Mouse (Mus musculus): Measurements from ENCODE around the gene Gmpr. TPM values are rescaled to one million over a fixed set of nuclear protein-coding genes. Genes with fewer than 3 reads are reported as not detected.
"Not testable (repeated sequence)": the region's sequence is repeated elsewhere in the genome, so short reads cannot be mapped to it uniquely, and the experiment has no call there.

Gmpr gene
- total RNA-seq (2022): 10 to 100 TPM; 19.0 to 42.8 (median 24.0) TPM

DNA sequence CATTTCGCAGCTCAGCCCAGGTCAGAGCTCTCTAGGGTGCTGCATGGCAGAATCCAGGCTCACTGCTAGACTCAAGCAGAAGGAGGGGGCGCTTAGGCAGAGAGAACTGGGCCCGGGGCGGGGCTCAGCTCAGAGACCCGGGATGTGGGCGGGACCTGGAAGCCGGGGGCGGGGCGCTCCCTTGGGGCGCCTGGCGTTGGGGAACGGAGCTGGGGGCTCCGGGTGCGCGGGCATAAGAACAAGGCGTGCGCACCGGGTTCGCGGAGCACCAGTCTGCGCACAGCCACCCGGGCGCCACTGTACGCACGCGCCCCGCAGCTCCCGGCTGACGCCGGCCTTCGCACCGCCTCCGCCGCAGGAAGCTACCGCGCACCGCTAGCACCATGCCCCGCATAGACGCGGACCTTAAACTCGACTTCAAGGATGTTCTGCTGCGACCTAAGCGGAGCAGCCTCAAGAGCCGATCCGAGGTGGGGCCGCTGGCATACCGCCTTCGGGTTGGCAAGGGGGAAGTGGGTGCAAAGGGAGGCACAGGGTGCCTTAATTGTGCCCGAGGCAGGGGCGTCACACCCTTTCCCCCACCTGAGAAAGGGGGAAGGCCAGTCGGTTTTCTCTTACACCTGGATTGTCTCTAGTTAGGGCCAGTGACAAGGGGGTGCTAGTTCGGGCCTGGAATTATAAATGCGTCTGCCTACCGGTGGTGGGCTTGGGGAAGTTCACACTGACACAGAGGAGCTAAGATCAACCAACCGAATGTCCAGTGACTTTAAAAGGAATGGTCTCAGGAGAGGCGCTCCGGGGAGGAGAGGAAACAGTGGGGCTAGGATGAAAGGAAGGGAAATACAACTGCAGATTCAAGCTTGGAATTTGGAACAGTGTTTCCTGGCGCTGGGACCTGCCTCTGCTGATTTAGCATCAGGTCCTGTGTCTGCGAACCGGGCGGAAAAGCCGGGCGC is at the start of gene Gmpr:
TSS of gene Gmpr (plus strand) at position 171 of the 956 bp plus-strand sequence.
- DNase-seq: peak; percentile 63

DNA sequence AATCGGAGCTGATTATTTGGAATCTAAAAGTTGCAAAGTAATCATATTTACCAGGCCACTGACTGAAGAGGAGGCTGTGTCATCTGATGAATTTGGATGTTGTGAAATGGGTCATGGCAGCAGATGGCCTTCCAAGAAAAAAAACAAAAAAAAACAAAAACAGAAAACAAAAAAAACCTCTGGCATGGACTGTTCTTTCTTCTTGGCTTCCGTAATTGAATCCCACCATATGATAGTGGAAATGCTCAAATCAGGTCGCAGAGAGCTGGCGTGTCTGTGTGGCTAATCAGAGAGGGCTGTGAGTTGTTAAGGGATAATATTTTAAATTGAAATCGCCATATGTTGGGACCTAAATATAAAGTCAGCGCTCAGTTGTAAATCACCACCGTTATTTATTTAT is 49.8 kb upstream of the Gmpr start:
- no peak for DNase-seq

DNA sequence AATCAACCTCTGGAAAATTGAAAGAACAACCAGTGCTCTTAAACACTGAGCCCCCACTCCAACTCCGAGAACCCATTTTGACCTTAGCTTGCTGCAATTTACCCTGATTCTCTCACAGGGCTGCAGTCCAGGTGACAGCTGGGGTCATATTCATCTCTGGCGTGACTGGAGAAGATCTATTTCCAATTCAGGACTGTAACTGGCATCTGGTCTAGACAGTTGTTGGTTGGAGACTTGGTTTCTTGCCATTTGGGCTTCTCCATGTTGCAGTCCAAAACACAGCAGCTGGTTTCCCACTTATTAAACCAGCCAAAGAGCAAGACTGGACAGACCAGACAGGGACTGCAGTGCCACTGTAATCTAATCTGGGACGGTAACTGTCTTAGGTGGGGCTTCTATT is 47.1 kb upstream of the Gmpr start:
- DNase-seq: no peak

DNA sequence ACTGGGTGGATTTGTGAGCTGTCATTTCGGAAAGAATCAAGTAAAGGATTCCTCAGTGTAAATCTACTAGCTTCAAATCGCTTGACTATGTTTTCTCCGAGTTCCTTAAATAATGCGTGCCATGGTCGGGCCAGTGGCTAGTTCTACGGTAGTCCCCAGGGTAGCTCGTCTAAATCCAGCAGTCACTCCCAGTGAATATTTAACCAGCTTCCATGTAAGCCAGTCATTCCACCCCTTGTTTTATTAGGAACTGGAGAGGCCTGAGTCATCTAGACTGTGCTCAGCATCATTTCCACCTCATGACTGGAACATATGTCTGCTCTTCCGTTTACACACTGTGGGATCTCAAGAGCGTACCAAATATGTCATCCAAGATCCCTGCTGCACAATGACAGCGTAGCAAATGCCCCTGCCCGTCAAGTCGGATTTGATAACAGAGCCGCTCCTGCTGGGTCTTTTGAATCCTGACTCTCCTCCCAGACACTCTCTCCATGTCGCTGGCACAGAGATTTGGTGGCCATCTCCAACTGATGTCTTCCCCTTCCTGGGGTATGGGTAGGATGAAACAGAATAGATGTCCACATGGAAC is 45.8 kb upstream of the Gmpr start:
- no peak for DNase-seq

DNA sequence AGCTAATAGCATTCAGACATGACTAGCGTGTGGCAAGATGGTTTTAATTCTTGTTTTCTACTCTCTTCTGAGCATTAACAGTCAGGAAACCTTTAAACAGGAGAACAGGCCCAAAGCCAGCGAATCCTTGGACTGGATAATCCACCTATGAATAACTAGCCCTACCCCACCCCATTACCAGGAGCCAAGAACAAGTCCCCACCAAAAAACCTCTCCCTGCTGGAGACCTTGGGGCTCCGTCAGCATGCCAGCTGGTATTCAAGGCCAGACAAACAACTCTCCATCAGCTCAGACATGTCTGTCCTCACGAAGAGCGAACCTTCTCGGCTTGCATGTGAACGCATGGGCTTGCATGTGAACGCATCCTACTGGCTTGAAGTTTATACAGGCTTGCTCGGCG is 41.6 kb upstream of the Gmpr start:
- no peak for DNase-seq

DNA sequence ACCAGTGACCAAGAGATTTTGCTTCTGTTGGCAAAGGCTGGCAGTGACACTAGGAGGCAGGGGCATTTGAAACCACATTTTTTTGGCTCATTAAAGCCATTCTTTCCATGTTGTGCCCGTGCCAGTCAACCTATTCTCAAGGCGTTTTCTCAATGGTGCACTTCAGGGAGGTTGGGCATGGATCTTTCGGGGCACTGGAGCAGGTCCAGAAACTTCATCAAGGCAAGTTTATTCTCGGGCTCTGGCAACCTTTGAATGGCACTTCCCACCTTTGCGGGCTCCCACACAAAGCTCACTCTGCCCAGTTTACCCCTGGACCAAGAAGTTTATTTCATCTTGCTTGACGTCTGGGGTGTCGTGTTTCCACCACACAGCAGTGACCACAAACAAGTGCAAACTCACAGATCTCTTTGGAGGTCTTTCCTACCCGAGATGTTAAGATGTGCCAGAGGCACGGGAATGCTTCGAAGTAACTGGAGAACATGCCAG is 41.2 kb upstream of the Gmpr start:
- DNase-seq: no peak

DNA sequence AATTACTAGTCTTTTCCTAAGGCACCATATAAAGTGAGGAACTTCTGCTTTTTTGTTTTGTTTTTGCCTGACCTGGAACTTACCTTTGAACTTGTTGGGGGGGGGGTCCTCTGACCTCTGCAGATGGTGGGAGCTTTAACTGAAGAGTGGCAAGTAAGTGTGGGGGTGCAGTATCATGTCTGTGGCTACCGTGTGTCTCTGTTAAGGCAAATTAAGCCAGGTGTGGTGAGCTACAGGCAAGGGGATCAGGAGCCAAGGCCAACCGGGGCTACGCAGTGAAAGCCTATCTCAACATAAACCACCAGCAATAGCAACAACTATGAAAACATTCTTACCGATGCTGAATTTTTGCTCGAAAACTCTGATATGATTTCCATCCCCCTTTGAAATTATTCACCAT is 38.5 kb upstream of the Gmpr start:
- no peak for DNase-seq

DNA sequence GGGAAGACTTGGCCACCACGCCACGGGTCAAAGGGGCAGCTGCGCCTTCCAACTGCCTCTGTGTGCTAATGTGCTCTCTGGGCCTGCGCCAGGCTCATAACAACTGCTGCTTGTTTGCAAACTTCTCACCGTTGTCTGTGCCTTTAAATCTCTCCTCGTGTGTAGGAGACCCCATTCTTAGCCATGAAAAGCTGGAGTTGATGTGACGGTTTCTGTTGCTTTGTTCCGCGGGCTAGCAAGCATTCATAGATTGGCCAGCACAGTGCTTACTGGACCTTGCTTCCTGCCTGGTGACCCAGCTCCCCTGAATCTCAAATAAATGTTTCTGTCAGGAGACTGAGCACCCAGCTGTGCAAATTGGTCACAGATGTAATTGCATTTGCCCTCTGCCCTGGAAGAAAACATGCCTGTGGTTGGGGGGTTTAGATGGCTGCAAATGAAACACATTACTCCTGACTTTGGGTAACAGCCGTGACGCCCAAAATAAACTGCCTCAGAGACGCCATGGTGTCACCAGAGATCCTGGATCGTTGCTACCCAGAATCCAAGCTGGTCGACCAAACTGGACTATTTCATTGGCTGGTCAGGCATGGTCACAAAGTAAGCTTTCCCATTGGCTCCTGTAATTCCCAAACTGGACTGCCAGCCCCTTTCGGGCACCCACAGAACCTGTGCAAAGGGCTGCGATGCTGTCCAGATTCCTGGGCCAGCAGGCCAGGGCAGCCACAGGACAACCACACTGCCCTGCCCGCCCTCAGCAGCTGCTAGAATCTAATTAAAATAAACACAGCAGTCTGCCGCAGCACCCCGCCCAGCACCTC is 37.6 kb upstream of the Gmpr start:
- DNase-seq: no peak

DNA sequence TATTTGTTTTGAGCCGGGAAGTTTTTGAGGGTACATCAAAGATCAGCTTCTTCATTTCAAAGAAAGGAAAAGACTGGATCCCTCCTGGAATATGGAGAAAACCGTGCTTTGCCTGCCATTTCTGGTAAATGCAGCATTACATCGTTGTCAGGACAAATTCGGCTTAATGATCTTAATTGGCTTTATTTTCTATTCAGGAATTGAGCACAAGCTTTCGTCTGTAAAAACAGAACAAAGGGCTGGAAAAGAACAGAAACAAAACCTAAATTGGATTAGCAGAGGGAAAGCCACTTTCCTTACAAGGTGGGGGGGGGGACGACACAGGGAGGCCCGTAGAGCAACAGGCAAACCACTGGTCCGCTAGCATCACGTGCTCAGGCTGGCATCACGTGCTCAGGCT is 33.9 kb upstream of the Gmpr start:
- DNase-seq: no peak

DNA sequence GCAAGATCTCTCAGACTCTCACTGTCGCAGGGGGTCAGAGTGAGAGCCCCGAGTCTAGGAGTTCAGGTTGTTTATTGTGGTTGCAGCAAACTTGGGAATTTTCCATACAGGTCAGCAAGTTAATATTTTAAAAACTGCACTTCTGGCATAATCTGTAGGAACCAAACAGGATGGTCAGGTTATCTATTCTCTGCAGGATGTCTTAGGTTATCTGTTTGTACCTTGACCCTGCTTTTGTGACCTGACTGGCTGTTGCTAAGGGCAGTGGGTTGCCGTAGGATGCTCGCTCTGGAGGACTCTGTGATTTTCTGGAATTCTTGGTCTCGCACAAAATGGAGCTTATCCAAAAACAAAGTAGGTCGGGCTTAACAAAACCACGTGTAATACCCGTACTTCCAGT is 31.9 kb upstream of the Gmpr start:
- no peak for DNase-seq

DNA sequence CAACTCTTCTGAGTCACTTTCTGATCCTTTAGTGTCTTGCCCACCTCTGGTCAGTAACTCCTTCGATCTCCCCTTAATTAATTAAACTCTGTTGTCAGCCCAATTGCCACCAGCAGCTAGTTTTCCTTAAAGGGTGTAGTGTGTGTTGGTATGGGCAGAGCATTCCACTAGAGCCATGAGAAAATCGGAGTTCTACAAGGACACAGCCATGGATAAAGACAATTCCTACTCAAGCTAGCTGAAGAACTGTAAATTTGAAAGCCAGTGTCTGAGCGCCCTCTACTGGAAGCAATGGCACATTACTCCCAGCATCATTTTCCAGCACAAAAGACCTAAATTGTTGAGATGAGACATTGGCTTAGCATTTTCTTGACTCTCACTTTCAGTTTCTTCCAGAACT is 30.1 kb upstream of the Gmpr start:
- DNase-seq: peak; percentile 56

DNA sequence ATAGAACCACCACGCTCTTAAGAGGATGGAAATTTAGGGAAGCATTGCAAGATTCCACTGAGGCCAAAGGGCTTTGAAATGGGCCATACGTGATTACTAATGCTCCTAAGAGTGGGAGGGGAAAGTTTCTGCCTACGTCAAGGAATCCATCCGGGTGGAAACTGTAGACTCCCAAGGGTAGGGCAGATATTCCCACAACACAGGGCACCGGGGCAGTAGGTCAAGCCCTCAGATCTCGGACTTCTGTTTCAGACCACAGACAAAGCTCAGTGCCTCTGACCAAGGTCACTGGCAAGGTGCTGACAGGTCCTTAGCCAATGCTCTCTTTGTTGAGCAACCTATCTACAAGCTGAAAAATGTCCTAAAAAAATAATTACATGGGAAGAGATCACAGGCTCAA is 27.3 kb upstream of the Gmpr start:
- no peak for DNase-seq

DNA sequence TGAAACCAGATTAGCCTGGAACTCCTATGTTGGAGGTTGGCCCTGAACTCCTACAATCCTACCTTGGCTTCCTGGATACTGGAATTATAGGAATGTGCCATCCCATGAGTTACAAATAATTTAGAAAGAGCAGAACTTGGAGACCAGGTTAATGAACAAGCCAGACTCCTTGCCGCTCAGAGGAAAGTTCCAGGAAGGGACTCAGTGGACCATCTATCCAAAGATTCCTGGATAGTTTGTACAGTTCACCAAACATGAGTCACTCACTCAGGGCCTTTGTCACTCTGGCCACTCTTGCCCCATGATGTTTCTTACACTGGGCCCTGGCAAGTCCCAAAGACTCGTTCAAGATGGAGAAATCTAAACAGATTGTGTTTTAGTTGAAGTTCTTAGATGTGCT is 24.0 kb upstream of the Gmpr start:
- DNase-seq: no peak

DNA sequence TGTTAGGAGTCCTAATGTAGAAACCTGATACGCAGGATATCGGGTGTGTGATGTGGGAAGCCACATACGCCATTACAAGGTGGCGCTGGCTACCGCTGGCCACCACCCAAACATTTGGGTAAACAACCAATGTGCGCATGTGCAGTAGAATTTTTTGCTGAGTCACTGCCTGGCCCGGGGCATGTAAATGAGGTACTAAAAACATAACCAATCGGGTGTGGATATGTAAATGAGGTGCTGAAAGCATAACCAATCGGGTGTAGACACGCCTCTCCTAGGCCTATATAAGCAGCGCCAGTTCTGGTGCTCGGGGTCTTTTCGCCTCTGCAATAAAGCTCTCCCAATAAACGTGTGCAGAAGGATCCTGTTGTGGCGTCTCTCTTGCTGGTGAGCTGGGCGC is 23.3 kb upstream of the Gmpr start:
- DNase-seq: not testable (repeated sequence)

DNA sequence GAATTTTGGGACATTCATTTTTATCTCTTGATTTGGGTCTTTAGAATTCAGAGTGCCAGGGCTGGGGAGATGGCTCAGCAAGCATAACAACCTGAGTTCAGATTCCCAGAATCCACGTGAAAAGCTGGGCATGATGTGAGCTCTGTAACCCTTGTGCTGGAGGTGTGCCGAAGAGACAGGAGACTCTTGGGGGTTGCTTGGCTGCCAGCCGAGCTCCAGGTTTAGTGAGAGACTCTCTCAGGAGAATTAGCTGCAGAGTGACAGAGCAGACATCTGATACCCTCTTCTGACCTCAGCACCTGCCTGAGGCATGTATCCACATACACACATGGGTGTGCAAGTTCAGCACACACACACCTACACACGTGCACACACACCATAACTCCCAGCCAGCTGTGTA is 21.6 kb upstream of the Gmpr start:
- DNase-seq: no peak

DNA sequence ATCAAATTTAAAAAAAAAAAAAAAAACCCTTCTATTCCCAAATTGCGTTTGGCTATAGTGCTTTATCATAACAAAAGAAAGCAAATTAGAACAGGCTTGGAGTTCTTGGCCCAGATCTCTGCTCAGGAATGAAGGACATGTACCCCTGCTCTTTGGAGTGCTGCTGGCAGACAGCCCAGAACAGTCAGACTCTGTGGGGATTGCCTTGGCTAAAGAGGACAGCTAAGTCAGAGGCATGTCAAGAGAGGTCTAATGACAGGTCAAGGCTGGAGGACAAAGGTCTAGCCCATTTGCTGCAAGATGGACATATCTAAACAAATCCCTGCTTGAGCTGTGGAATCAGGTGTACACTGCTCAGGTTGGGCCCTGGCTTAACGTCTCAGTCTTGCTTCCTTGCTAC is 20.6 kb upstream of the Gmpr start:
- DNase-seq: peak; percentile 88

DNA sequence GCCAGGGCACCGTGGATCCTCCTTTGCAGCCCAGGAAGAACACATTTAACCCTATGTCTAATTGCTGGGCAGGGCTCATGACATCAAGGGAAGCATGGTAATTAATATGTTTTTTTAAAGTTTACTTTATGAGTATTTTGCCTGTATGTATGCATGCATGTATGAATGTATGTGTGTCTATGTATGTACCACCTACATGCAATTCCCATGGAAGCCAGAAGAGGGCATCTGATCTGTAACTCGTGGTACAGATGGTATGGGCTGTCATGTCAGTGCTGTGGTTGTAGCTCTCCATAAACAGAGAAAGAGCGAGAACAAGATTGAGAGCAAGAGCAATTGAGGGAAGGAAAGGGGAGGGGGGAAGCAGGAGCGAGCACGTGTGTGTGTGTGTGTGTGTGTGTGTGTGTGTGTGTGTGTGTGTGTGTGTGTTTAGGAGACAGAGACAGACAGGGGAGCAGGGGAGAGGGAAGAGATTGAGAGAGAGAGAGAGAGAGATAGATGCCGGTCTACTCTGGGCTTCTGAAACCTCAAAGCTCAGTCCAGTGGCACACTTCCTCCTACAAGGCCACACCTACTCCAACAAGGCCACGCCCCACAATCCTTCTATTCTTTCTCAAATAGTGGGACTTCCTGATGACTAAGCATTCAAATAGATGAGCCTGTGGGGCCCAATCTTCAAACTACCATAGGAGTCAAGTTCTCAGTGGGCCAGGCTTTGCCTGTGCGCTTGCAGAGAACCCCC is 15.1 kb upstream of the Gmpr start:
- DNase-seq: no peak

DNA sequence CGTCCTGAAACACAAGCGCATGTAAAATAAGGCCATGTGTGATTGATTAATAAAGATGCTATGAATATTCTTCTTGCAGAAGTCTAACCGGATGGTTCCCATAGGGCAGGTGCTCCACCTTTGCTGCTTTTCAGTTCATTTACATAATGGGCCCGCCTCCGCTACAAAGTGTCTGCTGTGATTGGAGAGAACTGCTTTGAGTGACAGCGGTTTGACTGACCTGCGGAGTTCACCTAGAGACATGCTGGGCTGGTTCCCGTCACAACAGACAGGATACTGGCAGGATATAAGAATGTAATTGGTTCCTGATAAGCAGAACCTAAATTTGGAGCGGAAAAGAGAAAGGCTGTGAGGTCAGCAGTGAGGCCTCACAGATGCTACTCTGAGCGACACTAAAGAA is 13.4 kb upstream of the Gmpr start:
- no peak for DNase-seq

DNA sequence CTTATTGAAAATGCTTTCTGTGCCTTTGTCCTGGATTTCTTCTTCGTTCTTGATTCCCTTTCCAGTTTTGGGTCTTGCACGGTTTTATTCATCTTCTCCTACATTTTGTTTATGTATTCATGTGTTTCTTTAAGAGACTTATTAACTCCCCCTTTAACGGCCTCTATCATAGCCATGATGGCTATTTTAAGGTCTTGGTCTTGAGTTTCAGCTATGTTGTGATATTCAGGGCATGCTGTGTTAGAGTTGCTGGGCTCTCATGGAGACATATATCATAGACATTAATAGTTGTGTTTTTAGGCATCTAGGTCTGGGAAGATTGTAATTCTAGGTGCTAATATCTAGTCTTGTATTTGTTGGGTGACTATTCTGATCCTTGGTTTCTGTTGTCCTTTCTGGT is 8.6 kb upstream of the Gmpr start:
- no peak for DNase-seq

DNA sequence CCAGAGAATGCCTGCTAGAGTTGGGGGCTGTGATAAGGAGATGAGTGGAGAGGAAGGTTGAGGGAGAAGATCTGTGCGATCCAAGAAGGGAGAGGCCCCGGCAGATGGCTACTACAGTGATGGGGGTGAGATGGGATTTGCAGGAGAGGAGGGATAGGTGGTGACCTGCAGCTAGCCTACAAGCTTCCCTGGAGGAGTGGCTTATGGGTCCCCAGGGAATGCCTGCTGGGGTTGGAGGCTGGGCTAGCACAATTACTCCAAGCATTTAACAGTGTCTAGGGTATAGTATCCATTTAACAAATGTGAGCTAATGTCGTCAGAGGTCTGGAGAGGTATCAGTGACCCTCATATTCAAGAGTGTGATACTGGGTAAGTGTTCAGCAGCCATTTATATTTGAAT is 7.9 kb upstream of the Gmpr start:
- no peak for DNase-seq

DNA sequence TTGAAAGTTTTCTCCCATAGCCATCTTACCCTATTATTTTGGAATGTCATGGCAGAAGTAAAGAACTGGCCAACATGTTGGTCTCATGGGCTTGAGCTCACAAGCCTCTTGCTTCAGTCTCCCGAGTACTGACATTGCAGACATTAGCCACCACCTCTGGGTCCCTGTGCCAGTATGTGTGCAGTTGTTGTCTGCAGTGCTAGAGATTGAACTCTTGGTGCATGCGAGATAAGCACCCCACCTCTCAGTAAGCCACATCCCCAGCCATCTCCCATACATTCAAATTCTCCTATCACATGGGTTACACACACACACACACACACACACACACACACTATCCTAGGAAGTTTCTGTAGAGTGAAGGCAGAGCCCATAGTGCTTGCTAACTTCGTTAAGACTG is 7.3 kb upstream of the Gmpr start:
- DNase-seq: no peak

DNA sequence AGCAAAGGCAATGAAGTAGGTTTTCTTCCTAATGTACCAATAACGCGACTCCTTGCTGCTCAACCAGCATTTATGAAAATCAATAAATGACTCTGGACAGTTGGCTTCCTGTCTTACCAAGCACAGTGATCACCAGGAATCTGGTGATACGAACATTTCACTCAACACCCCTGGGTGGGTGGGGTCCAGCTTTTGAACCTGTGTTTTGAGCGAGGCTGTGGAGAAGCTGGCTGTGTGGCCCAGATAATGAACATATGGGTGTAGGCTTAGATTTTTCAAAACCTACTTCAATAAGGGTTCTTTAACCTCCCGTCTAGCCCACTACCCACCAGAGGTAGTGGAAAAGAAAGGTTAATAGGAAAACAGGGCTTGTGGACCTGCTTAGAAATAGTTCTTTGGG is 4.5 kb upstream of the Gmpr start:
- DNase-seq: no peak
